Mouse (Mus musculus) lung, postnatal 36 days (tissue): ENCODE measurements around the gene Efna2.

Experiments used
- DNase-seq: peaks from one replicate; pipeline ENCODE4 v3.0.0; 2022; ENCODE audit warnings: mixed read lengths

Efna2 gene

GRCm38 (mm10) chr10:80142530-80142925 is 36.8 kb upstream of the Efna2 start:
- peak; percentile 58 for DNase-seq

GRCm38 (mm10) chr10:80143664-80144063 is 35.6 kb upstream of the Efna2 start:
- no peak for DNase-seq

- DNase-seq, result no peak
Measured at GRCm38 (mm10) chr10:80144159-80144558, 35.1 kb upstream of the Efna2 start.

GRCm38 (mm10) chr10:80144864-80145838 is 34.1 kb upstream of the Efna2 start:
- peak; percentile 88 for DNase-seq

- DNase-seq, result peak; percentile 79
Measured at GRCm38 (mm10) chr10:80145896-80146295, 33.4 kb upstream of the Efna2 start.

GRCm38 (mm10) chr10:80146568-80147011 is 32.7 kb upstream of the Efna2 start:
- DNase-seq, result no peak

GRCm38 (mm10) chr10:80147146-80147718 is 32.0 kb upstream of the Efna2 start:
- no peak for DNase-seq

GRCm38 (mm10) chr10:80147719-80148601 is 31.3 kb upstream of the Efna2 start, which contains the start of gene Midn:
TSS of gene Midn (plus strand) at chr10:80148272.
- DNase-seq, result peak; percentile 86

- peak; percentile 95 for DNase-seq
Measured at GRCm38 (mm10) chr10:80148610-80149290, 30.5 kb upstream of the Efna2 start.

- peak; percentile 99 for DNase-seq
Measured at GRCm38 (mm10) chr10:80149291-80150225, 29.7 kb upstream of the Efna2 start.

GRCm38 (mm10) chr10:80150226-80151210 is 28.8 kb upstream of the Efna2 start:
- DNase-seq, result peak; percentile 50

GRCm38 (mm10) chr10:80151211-80152034 is 27.9 kb upstream of the Efna2 start:
- peak; percentile 88 for DNase-seq

- DNase-seq, result peak; percentile 82
Measured at GRCm38 (mm10) chr10:80152071-80152872, 27.0 kb upstream of the Efna2 start.

- peak; percentile 61 for DNase-seq
Measured at GRCm38 (mm10) chr10:80152873-80153260, 26.4 kb upstream of the Efna2 start.

- DNase-seq, result no peak
Measured at GRCm38 (mm10) chr10:80153713-80154112, 25.6 kb upstream of the Efna2 start.

- DNase-seq, result no peak
Measured at GRCm38 (mm10) chr10:80154384-80154783, 24.9 kb upstream of the Efna2 start.

- no peak for DNase-seq
Measured at GRCm38 (mm10) chr10:80155277-80155676, 24.0 kb upstream of the Efna2 start.
